Mouse (Mus musculus): ENCODE measurements around the gene Plekhs1. TPM values are rescaled to one million over a fixed set of nuclear protein-coding genes. Genes with fewer than 3 reads are reported as not detected.

Gene Plekhs1
- total RNA-seq (2021) = under 1 TPM; 0.17 to 0.54 TPM
- long read RNA-seq, experiment 1 = 0 reads
- long read RNA-seq, experiment 2 = 0 reads

GRCm38 (mm10) chr19:56461522-56462101 is at the start of gene Plekhs1:
TSS of gene Plekhs1 (plus strand) at chr19:56461640.
- TF ChIP-seq CTCF (conservative IDR thresholded peaks at IDR 0.05) = no peak
- H3K4me3 ChIP-seq = no peak within 1 kb of the TSS
- H3K27ac ChIP-seq = no peak within 1 kb of the TSS
- DNase-seq (ENCODE audit: low spot score in 2 of 2) = no peak

- no peak overlapping the region for H3K27ac ChIP-seq
- no peak for TF ChIP-seq CTCF (conservative IDR thresholded peaks at IDR 0.05)
- no peak overlapping the region for H3K4me3 ChIP-seq
- no peak for DNase-seq (ENCODE audit: low spot score in 2 of 2)
These were observed 43.0 kb upstream of the Plekhs1 start for GRCm38 (mm10) chr19:56418404-56418803.

GRCm38 (mm10) chr19:56419452-56419851 is 42.0 kb upstream of the Plekhs1 start:
- no peak for TF ChIP-seq CTCF (conservative IDR thresholded peaks at IDR 0.05)
- Histone ChIP-seq H3K27ac (no peak overlapping the region), H3K4me3 (no peak overlapping the region)
- no peak for DNase-seq (ENCODE audit: low spot score in 2 of 2)

- H3K27ac ChIP-seq = no peak overlapping the region
- TF ChIP-seq CTCF (conservative IDR thresholded peaks at IDR 0.05) = no peak
- no peak for DNase-seq (ENCODE audit: low spot score in 2 of 2)
- H3K4me3 ChIP-seq = no peak overlapping the region
These were observed 41.1 kb upstream of the Plekhs1 start for GRCm38 (mm10) chr19:56420345-56420744.

GRCm38 (mm10) chr19:56422476-56423338 is 38.7 kb upstream of the Plekhs1 start:
- Histone ChIP-seq H3K27ac (peak overlapping the region; percentile 71), H3K4me3 (no peak overlapping the region; the same call in 1 of the 2 replicates)
- peak; percentile 91 to 97 for DNase-seq (ENCODE audit: low spot score in 2 of 2)
- TF ChIP-seq CTCF (conservative IDR thresholded peaks at IDR 0.05) = peak; percentile 75

- DNase-seq (ENCODE audit: low spot score in 2 of 2) = no peak
- no peak for TF ChIP-seq CTCF (conservative IDR thresholded peaks at IDR 0.05)
- peak overlapping the region; percentile 71 for H3K27ac ChIP-seq
- H3K4me3 ChIP-seq = no peak overlapping the region
These were observed 38.1 kb upstream of the Plekhs1 start for GRCm38 (mm10) chr19:56423370-56423769.

GRCm38 (mm10) chr19:56424606-56425395 is 36.6 kb upstream of the Plekhs1 start:
- no peak for DNase-seq (ENCODE audit: low spot score in 2 of 2)
- TF ChIP-seq CTCF (conservative IDR thresholded peaks at IDR 0.05) = no peak
- H3K4me3 ChIP-seq = no peak overlapping the region

GRCm38 (mm10) chr19:56425492-56425891 is 35.9 kb upstream of the Plekhs1 start:
- no peak for DNase-seq (ENCODE audit: low spot score in 2 of 2)
- TF ChIP-seq CTCF (conservative IDR thresholded peaks at IDR 0.05) = no peak
- no peak overlapping the region for H3K27ac ChIP-seq

More at GRCm38 (mm10) chr19:56424606-56425395, 36.6 kb upstream of the Plekhs1 start:
- H3K27ac ChIP-seq = no peak overlapping the region

GRCm38 (mm10) chr19:56430369-56430768 is 31.1 kb upstream of the Plekhs1 start:
- no peak for TF ChIP-seq CTCF (conservative IDR thresholded peaks at IDR 0.05)
- H3K4me3 ChIP-seq = no peak overlapping the region
- no peak for DNase-seq (ENCODE audit: low spot score in 2 of 2)
- H3K27ac ChIP-seq = no peak overlapping the region

More at GRCm38 (mm10) chr19:56425492-56425891, 35.9 kb upstream of the Plekhs1 start:
- no peak overlapping the region for H3K4me3 ChIP-seq

GRCm38 (mm10) chr19:56432706-56433105 is 28.7 kb upstream of the Plekhs1 start:
- H3K4me3 ChIP-seq = no peak overlapping the region
- no peak for DNase-seq (ENCODE audit: low spot score in 2 of 2)
- no peak overlapping the region for H3K27ac ChIP-seq
- no peak for TF ChIP-seq CTCF (conservative IDR thresholded peaks at IDR 0.05)

GRCm38 (mm10) chr19:56433581-56433980 is 27.9 kb upstream of the Plekhs1 start:
- no peak overlapping the region for H3K4me3 ChIP-seq
- no peak for TF ChIP-seq CTCF (conservative IDR thresholded peaks at IDR 0.05)
- H3K27ac ChIP-seq = no peak overlapping the region
- DNase-seq (ENCODE audit: low spot score in 2 of 2) = no peak

- TF ChIP-seq CTCF (conservative IDR thresholded peaks at IDR 0.05) = no peak
- peak overlapping the region; percentile 69 for H3K27ac ChIP-seq
- H3K4me3 ChIP-seq = no peak overlapping the region
- peak in 1 of 2 experiments; percentile 42 for DNase-seq (ENCODE audit: low spot score in 2 of 2)
These were observed 25.1 kb upstream of the Plekhs1 start for GRCm38 (mm10) chr19:56436380-56436779.

Measured in layer of hippocampus, adult 2 months (tissue).